Mouse (Mus musculus) forebrain, embryonic 13.5 days (tissue): Measurements from ENCODE around the gene Mars2. TPM values are rescaled to one million over a fixed set of nuclear protein-coding genes. Genes with fewer than 3 reads are reported as not detected.
A peak's percentile ranks its signal among the peaks of the same experiment; 100 is the strongest.

Experiments used
- ATAC-seq: fragments of 200-750 bp; cut with Nextera tagmentation; 2 replicates; pipeline ENCODE4 v1.8.0; 2017
- H3K27ac ChIP-seq: fragments of 300-500 bp; sonication (generic); 2 replicates; pipeline ENCODE4 v1.5.1; 2015; ENCODE audit warnings: inconsistent platforms, mild to moderate bottlenecking, moderate library complexity
- H3K27me3 ChIP-seq: fragments of 300-500 bp; sonication (generic); 2 replicates; pipeline ENCODE4 v1.6.1; 2015; ENCODE audit warnings: mild to moderate bottlenecking, inconsistent platforms
- H3K36me3 ChIP-seq: fragments of 300-500 bp; sonication (generic); 2 replicates; pipeline ENCODE4 v1.6.1; 2015; ENCODE audit warnings: mild to moderate bottlenecking, inconsistent platforms; ENCODE audit not compliant: poor library complexity, severe bottlenecking
- H3K4me1 ChIP-seq: fragments of 300-500 bp; sonication (generic); 2 replicates; pipeline ENCODE4 v1.6.1; 2015; ENCODE audit warnings: inconsistent platforms
- H3K4me2 ChIP-seq: fragments of 300-500 bp; sonication (generic); 2 replicates; pipeline ENCODE4 v1.6.1; 2015; ENCODE audit warnings: inconsistent platforms, mild to moderate bottlenecking, moderate library complexity
- H3K4me3 ChIP-seq: fragments of 300-500 bp; sonication (generic); 2 replicates; pipeline ENCODE4 v1.5.1; 2015; ENCODE audit warnings: mild to moderate bottlenecking, inconsistent platforms
- H3K9ac ChIP-seq: fragments of 300-500 bp; sonication (generic); 2 replicates; pipeline ENCODE4 v1.6.1; 2015; ENCODE audit warnings: mild to moderate bottlenecking, inconsistent platforms
- H3K9me3 ChIP-seq: fragments of 300-500 bp; sonication (generic); replicated peaks from 2 replicates; pipeline ENCODE4 v1.6.1; 2016; ENCODE audit warnings: inconsistent platforms
- WGBS: fragments of 180-500 bp; shearing (Covaris S2); methylation state at CpG from one replicate; pipeline ENCODE4 v1.1.7; 2015; 5-methylcytosine and 5-hydroxymethylcytosine counted together
- polyA plus RNA-seq: library from polyadenylated mRNA; unstranded; fragments of >200 nt; fragmentation: Nextera tagmentation; extraction: Ambion mirVana; gene quantifications from 2 replicates; pipeline ENCODE4 v1.2.1, GENCODE M21; 2015

The Mars2 gene
- 3.4 and 3.8 TPM in 2 replicates for polyA plus RNA-seq

DNA sequence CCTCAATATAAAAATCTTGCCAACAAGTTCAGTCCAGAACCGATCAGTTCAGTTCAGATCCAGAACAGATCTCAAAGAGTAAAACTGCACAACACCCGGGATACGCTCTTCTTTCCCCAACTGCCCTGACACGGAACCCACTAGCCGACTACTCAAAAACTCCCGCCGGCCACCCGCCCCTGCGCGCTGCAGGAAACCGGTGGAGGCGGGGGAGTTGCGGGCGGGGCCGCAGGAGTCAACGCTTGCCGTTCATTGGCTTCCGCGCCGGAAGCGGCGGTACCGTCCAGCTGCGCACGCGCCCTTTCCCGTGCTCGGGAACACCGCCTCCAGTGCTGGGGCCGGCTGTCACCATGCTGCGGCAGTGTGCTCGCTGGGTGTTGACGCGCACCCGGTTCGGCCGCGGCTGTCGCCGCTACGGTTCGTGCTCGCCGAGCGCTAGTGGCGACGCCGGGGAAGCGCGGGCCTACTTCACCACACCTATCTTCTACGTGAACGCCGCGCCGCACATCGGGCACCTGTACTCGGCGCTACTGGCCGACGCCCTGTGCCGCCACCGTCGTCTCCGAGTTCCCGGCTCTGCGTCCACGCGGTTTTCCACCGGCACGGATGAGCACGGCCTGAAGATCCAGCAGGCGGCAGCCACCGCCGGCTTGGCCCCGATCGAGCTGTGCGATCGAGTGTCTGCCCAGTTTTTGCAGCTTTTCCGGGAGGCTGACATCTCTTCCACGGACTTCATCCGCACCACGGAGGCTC lies at the start of gene Mars2:
TSS of gene Mars2 (plus strand) at position 288 of the 753 bp plus-strand sequence.
- H3K9ac ChIP-seq, result peak within 1 kb of the TSS; percentile 88
- peak within 1 kb of the TSS; percentile 99 for H3K4me2 ChIP-seq
- H3K27me3 ChIP-seq, result no peaks in the 10 kb centered on the region
- peak; percentile 99 for ATAC-seq
- under 1% methylated on average over 82 of the region's 82 CpGs for WGBS
- H3K27ac ChIP-seq, result peak within 1 kb of the TSS; percentile 82
- H3K9me3 ChIP-seq, result no peaks in the 10 kb centered on the region
- no peaks in the 10 kb centered on the region for H3K36me3 ChIP-seq
- H3K4me1 ChIP-seq, result peaks cover 41% of the 10 kb centered on the region
- H3K4me3 ChIP-seq, result peak within 1 kb of the TSS; percentile 83

DNA sequence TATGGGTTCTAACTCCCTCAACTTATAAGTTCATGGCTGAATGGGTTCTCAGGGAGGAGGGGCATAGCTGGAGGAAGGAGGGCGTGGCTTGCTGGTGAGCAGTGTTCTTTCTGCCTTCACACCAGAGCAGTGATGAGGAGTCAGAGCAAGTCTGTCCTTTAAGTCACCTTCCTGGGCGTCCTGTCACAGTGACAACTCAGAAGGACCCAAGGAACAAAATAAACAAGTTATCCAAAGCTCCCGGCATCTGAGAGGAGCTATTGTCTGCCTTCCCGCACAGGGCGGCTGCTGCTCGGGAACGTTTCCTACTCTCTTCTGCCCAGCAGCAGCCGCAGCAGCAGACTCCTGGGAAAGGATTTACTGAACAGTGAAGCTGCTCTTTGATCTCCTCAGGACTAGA lies 45.0 kb upstream of the Mars2 start:
- WGBS, result 8% methylated on average over 8 of the region's 8 CpGs

DNA sequence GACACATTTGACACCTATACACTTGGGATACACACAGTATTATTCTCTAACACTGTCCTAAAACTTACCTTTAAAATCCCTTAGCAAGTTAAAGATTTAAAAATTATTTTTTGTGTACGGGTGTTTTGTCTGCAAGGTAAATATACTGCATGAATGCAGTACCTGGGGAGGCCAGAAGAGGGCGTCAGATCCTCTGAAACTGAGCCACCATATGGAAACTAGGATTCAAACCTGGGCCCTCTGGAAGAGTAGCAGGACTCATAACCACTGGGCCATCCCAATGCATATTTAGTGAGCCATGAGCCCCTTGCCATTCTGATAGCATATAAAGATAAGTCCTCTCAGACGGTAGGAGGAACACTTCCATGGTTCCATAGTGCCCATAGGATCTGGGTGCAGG lies 44.2 kb upstream of the Mars2 start:
- Histone ChIP-seq H3K27ac (no peak overlapping the region), H3K4me3 (no peak overlapping the region), H3K27me3 (peaks cover 10% of the 10 kb centered on the region), H3K9ac (no peak overlapping the region), H3K9me3 (no peaks in the 10 kb centered on the region), H3K36me3 (no peaks in the 10 kb centered on the region), H3K4me1 (peaks cover 26% of the 10 kb centered on the region), H3K4me2 (no peak overlapping the region)
- 57% methylated on average over 3 of the region's 3 CpGs for WGBS
- ATAC-seq, result no peak; the same call in 1 of the 2 replicates

More for the DNA sequence above, 45.0 kb upstream of the Mars2 start:
- H3K9me3 ChIP-seq, result no peaks in the 10 kb centered on the region
- H3K9ac ChIP-seq, result peak overlapping the region; percentile 45; the same call in 1 of the 2 replicates
- H3K4me3 ChIP-seq, result peak overlapping the region; percentile 33
- 0 out of 2 replicates have a peak overlapping the region, but pooled peaks have one; percentile 15 for H3K27ac ChIP-seq
- H3K36me3 ChIP-seq, result no peaks in the 10 kb centered on the region
- H3K27me3 ChIP-seq, result peaks cover 10% of the 10 kb centered on the region
- H3K4me2 ChIP-seq, result peak overlapping the region; percentile 54
- H3K4me1 ChIP-seq, result peaks cover 26% of the 10 kb centered on the region
- ATAC-seq, result peak; percentile 61

DNA sequence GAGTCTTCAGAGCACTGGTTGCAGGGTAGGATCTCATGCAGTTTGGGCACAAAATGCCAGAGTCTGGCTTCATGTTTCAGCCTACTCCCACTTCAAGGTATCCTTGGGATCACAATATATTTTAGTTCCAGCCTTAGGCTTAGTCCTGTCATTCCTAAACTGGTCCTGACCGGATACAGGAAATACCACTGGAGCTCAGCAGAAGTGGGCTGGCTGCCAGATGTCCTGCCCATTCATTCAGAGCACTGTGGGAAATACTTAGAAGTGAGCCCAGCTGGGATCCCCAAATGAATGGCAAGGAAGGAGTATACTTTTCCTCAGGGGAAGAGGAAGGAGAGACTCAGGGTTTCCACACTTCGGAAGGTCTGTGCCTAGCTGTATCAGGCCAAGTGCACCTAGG lies 43.7 kb upstream of the Mars2 start:
- Histone ChIP-seq H3K36me3 (no peaks in the 10 kb centered on the region), H3K9me3 (no peaks in the 10 kb centered on the region), H3K27ac (no peak overlapping the region), H3K4me1 (peaks cover 26% of the 10 kb centered on the region), H3K4me3 (no peak overlapping the region), H3K4me2 (no peak overlapping the region), H3K27me3 (peaks cover 10% of the 10 kb centered on the region), H3K9ac (no peak overlapping the region)
- WGBS, result 28% methylated on average over 2 of the region's 2 CpGs
- ATAC-seq, result peak; percentile 77

DNA sequence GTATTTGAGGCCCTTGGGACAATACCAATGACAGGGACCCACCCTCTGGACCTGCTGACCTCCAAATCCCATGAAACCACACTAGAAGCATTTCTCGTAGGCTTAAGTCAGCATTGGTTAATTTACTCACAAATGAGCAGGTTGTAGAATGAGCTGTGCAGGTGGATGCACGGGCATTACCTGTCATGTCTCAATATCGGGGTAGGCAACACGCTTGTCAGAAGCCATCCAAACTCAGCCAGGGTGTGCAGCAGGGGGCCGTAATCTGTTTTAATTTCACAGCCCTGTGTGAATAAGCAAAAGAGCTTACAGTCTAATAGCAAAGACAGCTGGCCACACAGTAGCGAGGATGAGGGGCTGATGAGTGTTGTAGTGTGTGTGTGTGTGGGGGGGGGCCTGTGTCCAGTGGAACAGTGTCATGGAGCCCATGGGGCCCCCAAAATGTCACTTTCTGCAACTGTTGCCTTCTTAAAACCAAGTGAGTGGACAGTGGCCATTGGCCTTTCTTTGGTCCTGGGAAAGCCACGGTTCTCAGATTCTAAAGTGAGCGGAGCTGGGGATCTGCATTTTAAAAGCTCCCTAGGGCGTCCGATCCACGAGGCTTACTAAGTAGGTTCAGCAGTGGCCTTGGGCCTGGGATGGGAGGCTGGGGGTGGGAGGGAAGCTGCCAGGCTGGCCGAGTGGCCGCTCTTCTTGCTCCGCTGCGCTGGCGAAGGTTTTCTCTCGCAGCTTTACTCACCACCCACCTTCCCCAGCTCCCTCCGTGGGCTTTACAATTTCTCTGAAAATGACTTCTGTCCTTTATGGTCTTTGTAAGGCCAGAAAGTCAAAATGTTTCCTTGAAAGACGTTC lies 42.7 kb upstream of the Mars2 start:
- H3K4me2 ChIP-seq, result peak overlapping the region; percentile 6; the same call in 1 of the 2 replicates
- WGBS, result 21% methylated on average over 19 of the region's 19 CpGs

DNA sequence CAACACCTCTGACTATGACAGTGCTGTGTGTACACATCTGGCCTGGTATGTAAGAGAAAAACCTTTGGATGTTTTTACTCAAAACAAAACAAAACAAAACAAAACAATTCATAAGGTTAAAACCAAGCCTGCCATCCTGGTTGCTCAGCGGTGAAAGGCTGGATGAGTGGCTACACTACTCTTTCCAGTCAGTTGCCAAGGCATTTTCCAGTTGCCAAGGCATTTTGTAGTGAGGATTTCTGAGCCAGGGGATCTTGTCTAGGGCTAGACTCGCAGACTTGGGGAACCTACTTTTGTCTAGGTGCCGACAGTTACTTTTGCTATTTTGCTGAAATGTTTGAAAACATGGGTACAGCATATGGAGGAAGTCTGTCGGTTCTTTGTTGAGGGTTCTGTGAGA lies 42.0 kb upstream of the Mars2 start:
- Histone ChIP-seq H3K36me3 (no peaks in the 10 kb centered on the region), H3K9me3 (no peaks in the 10 kb centered on the region), H3K9ac (no peak overlapping the region), H3K27ac (no peak overlapping the region), H3K4me2 (no peak overlapping the region), H3K4me1 (peaks cover 30% of the 10 kb centered on the region), H3K27me3 (peaks cover 10% of the 10 kb centered on the region), H3K4me3 (no peak overlapping the region)
- ATAC-seq, result no peak
- 53% methylated on average over 4 of the region's 4 CpGs for WGBS

More for the DNA sequence above, 42.7 kb upstream of the Mars2 start:
- Histone ChIP-seq H3K27me3 (peaks cover 10% of the 10 kb centered on the region), H3K4me1 (peaks cover 30% of the 10 kb centered on the region), H3K9me3 (no peaks in the 10 kb centered on the region), H3K27ac (no peak overlapping the region), H3K4me3 (no peak overlapping the region), H3K9ac (no peak overlapping the region; the same call in 1 of the 2 replicates), H3K36me3 (no peaks in the 10 kb centered on the region)
- no peak for ATAC-seq

DNA sequence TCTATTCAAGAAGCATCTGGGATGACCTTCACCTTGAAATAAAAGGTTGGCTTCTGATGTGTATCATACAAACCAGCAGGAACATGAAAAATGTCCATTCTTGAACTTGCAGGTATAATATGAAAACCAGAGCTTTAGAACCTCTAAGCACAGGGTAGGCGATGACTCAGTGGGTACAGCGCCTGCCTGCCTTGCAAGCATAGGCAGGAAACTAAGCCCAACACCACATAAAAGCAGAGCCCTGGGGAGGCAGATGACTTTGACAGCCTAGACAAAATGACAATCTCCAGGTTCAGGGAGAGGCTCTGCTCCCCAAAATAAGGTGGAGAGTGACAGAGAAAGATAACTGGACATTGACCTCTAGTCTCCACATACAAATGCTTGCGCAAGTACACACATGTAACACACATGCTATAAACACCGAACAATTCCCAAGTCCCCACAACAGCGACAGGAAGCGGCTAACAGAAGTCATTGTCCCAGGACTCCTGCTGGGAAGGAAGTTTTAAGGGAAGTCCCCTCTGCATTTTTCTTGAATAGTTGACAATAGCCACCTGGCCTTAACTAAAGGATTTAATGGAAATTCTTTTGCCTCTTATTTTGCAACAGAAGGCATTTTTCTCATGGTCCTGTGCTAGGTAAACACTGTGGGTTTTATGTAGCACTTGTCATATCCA lies 40.5 kb upstream of the Mars2 start:
- Histone ChIP-seq H3K9ac (no peak overlapping the region), H3K27ac (no peak overlapping the region), H3K27me3 (peaks cover 10% of the 10 kb centered on the region), H3K4me3 (no peak overlapping the region), H3K9me3 (no peaks in the 10 kb centered on the region), H3K4me2 (no peak overlapping the region), H3K4me1 (peaks cover 30% of the 10 kb centered on the region), H3K36me3 (no peaks in the 10 kb centered on the region)
- no peak for ATAC-seq
- WGBS, result 54% methylated on average over 6 of the region's 6 CpGs

DNA sequence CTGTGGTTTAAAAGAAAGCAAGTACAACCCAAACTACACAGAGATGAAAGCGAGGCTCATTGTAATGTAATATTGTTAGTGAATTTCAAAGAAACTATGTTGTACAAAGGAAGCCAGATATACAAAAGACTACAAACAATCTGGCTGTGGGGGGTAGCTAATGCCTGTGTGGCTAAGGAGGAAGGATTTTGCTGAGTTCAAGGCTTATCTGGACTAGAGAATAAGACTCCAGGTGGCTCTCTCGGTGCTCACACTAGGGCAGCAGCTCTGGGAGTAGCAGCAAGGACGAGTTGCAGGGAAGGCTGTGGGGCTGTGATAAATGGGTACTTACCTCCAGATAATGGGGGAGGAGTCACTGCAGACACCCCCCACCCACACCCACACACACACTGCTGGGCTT lies 38.3 kb upstream of the Mars2 start:
- Histone ChIP-seq H3K36me3 (no peaks in the 10 kb centered on the region), H3K4me3 (no peak overlapping the region), H3K27ac (no peak overlapping the region), H3K27me3 (peaks cover 10% of the 10 kb centered on the region), H3K9ac (no peak overlapping the region), H3K9me3 (no peaks in the 10 kb centered on the region), H3K4me1 (peaks cover 25% of the 10 kb centered on the region), H3K4me2 (no peak overlapping the region)
- WGBS, result 11% methylated on average over 3 of the region's 3 CpGs
- ATAC-seq, result no peak; the same call in 1 of the 2 replicates

DNA sequence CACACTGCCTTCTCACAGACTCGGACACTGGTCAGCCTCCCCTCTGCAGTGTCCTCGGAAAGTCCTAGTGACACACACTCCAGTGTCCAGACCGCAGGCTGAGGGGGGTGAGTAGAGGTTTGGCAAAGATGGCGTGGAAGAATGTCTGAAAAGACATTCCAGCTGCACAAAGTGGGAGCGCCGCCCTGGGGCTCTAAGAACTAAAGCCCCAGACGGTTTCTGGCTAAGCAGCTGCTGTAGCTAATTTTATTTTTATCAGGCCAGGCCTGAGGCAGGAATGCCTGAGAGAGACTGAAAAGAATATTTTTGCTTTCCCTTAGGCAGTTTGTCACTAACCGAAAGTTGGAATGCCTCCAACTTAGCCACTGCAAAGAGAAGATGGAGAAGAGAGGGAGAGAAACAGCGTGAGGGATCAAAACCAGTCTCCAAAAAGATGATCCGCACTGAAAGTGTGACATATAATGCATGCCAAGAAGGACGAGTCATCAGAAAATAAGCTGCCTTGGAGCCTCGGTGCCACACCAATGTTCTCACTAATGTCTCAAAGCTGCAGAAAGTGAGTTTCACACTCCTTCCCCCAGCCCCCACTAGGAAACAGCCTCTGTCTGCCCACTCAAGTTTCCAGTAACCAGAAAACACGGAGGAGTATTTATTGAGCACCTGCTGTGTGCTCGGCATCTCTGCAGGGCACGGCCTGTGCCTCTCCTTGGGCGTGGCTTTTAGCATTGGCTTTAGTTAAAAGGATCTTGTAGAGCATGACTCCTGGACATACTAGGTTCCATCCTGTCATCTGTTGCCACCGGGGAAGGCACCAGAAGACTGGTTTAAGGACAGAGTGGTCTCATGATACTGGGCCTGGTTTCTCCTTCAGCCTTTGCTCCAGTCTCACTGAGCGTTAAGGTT lies 34.9 kb upstream of the Mars2 start:
- 63% methylated on average over 18 of the region's 18 CpGs for WGBS
- H3K36me3 ChIP-seq, result no peaks in the 10 kb centered on the region
- H3K4me2 ChIP-seq, result no peak overlapping the region
- no peak overlapping the region for H3K4me3 ChIP-seq
- H3K9ac ChIP-seq, result no peak overlapping the region
- 0 out of 2 replicates have a peak overlapping the region, but pooled peaks have one; percentile 6 for H3K27ac ChIP-seq
- no peaks in the 10 kb centered on the region for H3K9me3 ChIP-seq
- peak; percentile 33; the same call in 1 of the 2 replicates for ATAC-seq
- peaks cover 18% of the 10 kb centered on the region for H3K4me1 ChIP-seq
- no peaks in the 10 kb centered on the region for H3K27me3 ChIP-seq

DNA sequence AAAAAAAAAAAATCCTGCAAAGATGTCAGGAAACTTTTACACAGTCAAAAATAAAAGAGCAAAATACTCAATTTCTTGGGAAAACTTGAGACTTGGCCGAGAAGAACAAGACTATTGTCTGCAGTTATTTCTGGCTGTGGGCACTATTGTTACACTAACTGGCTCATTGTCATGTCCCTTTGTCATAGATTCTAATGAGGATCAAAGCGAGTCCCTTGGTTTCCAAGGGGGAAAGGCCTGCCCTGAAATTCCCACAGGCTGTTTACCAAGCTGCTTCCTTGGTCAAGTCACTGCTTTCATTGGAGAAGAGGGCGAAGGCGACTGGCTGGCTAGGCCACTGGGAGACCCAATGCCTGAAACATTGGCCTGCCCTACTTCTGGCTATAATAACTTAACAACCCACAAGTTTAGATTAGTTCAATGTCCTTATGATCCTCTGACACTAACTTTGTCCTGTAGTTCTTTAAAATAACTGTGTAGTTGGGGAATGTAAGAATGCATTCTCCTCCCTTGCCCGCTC lies 31.1 kb upstream of the Mars2 start:
- Histone ChIP-seq H3K27me3 (no peaks in the 10 kb centered on the region), H3K4me2 (no peak overlapping the region), H3K36me3 (no peaks in the 10 kb centered on the region), H3K4me3 (no peak overlapping the region), H3K4me1 (peaks cover 13% of the 10 kb centered on the region), H3K9ac (no peak overlapping the region), H3K9me3 (no peaks in the 10 kb centered on the region), H3K27ac (no peak overlapping the region)
- 29% methylated on average over 5 of the region's 5 CpGs for WGBS
- ATAC-seq, result no peak

DNA sequence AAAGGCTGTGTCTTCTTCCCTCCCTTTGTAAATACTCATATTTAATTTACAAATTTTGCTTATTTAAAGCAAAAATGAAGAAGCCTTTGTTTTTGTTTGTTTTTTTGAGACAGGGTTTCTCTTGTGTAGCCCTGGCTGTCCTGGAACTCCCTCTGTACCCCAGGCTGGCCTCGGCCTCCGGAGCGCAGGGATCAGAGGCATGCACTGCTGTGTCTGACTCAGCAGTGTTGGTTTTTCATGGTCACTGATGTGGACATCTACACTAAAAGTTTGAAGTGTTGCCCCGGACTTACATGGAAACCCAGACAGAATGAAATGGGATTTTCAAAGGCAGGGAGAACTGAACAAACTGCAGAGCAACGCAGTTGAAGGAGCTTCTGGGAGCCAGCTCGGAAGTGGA lies 29.4 kb upstream of the Mars2 start:
- Histone ChIP-seq H3K4me2 (no peak overlapping the region), H3K9ac (no peak overlapping the region), H3K27me3 (no peaks in the 10 kb centered on the region), H3K36me3 (no peaks in the 10 kb centered on the region), H3K9me3 (no peaks in the 10 kb centered on the region), H3K4me3 (no peak overlapping the region), H3K4me1 (peaks cover 4% of the 10 kb centered on the region; the same call in 1 of the 2 replicates), H3K27ac (no peak overlapping the region)
- WGBS, result 93% methylated on average over 6 of the region's 6 CpGs
- no peak for ATAC-seq
